Mouse (Mus musculus) urinary bladder, adult 18-20 months (tissue): ENCODE data around the gene Hbp1.

Source experiments
- DNase-seq, 2 experiments: peaks; one replicate each; pipeline ENCODE4 v3.0.0; 2022; ENCODE audit warnings: low spot score in 2 of 2, mixed read lengths in 2 of 2

The Hbp1 gene

GRCm38 (mm10) chr12:31907436-31907835 lies 42.9 kb downstream of the Hbp1 start:
- no peak for DNase-seq

- DNase-seq = no peak
Measured at GRCm38 (mm10) chr12:31905696-31906551, 44.4 kb downstream of the Hbp1 start.

- no peak for DNase-seq
Measured at GRCm38 (mm10) chr12:31900391-31900914, 49.9 kb downstream of the Hbp1 start.

- DNase-seq = no peak
Measured at GRCm38 (mm10) chr12:31897456-31897855, 52.9 kb downstream of the Hbp1 start.

- DNase-seq = no peak
Measured at GRCm38 (mm10) chr12:31896986-31897385, 53.3 kb downstream of the Hbp1 start.

- DNase-seq = no peak
Measured at GRCm38 (mm10) chr12:31896295-31896694, 54.0 kb downstream of the Hbp1 start.

- no peak for DNase-seq
Measured at GRCm38 (mm10) chr12:31895888-31896287, 54.4 kb downstream of the Hbp1 start.

GRCm38 (mm10) chr12:31895095-31895734 lies 55.1 kb downstream of the Hbp1 start:
- no peak for DNase-seq

GRCm38 (mm10) chr12:31892771-31893170 lies 57.6 kb downstream of the Hbp1 start:
- no peak for DNase-seq

GRCm38 (mm10) chr12:31892079-31892478 lies 58.3 kb downstream of the Hbp1 start:
- no peak for DNase-seq

- no peak for DNase-seq
Measured at GRCm38 (mm10) chr12:31890685-31891084, 59.6 kb downstream of the Hbp1 start.

GRCm38 (mm10) chr12:31885844-31886606 lies 64.3 kb downstream of the Hbp1 start:
- no peak for DNase-seq

- no peak for DNase-seq
Measured at GRCm38 (mm10) chr12:31885084-31885483, 65.3 kb downstream of the Hbp1 start.

GRCm38 (mm10) chr12:31884365-31884764 lies 66.0 kb downstream of the Hbp1 start:
- no peak for DNase-seq

GRCm38 (mm10) chr12:31882736-31883135 lies 67.6 kb downstream of the Hbp1 start:
- no peak for DNase-seq

- DNase-seq = no peak
Measured at GRCm38 (mm10) chr12:31876775-31877174, 73.6 kb downstream of the Hbp1 start.
